Mouse (Mus musculus): ENCODE data around the gene Slc22a5.
"Not testable (repeated sequence)": the region's sequence is repeated elsewhere in the genome, so short reads cannot be mapped to it uniquely, and the experiment has no call there.

The Slc22a5 gene

DNA sequence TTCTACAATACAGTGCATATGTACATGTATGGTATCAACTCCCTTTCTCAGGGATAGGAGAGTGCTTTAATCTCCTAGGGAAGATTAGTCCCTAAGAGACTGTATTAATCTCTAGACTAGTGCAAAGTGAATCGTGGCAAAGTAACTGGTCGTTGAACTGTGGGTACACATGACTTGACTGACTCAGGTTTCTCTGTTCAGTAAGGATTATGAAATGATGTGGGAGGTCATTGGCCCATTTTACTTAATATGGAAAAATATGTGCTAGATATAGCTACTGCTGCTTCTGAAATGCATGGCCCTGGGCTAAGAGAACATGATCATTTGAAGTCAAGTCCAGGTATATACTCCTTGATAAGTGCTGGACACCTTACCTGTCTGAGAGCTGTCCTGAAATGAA is 8.2 kb downstream of the Slc22a5 start:
- DNase-seq, result no peak

DNA sequence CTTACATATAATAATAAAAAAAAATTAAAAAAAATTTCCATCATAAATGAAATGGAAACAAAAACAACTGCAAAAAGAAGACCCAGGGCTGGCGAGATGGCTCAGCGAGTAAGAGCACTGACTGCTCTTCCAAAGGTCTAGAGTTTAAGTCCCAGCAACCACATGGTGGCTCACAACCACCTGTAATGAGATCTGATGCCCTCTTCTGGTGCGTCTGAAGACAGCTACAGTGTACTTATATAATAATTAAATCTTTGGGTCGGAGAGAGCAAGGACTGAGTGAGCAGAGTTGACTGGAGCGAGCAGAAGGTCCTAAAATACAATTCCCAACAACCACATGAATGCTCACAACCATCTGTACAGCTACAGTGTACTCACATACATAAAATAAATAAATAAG is 13.4 kb downstream of the Slc22a5 start:
- DNase-seq, result not testable (repeated sequence)

DNA sequence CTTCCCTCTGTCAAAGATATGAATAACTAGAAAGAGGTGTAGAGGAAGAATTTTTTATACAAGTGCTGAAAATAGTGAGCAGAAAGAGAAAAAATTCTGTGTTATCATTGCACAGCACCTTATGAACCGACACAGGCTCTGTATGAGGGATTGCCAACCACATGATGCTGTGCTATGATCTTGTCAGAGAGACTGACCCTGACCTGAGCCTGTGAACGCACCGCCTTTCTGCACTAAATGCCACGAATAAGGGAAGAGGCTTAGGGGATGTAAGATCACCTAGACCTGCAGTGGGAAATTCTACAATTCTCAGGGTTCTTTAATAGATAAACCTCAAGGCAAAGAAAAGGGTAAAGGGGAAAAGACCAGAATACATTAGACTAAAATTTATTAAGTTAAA is 15.0 kb downstream of the Slc22a5 start:
- no peak for DNase-seq

DNA sequence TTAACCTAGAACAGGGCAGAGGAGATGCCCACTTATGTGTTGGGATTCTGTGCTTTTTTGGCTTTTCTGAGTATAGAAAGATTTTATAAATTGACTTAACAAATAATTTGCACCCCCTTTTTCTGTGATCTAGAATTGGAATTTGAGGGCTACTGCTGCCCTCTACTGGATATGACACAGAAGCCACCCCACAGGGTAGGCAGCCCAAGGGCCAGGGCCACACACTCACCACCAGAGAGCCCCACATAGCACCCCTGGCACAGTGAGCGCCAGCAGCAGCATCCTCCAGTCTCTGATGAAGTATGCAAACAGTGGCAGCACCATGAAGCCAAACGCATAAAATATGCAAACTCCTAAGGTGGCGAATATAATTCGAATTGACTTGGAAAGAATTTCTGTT is 16.8 kb downstream of the Slc22a5 start:
- DNase-seq, result no peak

DNA sequence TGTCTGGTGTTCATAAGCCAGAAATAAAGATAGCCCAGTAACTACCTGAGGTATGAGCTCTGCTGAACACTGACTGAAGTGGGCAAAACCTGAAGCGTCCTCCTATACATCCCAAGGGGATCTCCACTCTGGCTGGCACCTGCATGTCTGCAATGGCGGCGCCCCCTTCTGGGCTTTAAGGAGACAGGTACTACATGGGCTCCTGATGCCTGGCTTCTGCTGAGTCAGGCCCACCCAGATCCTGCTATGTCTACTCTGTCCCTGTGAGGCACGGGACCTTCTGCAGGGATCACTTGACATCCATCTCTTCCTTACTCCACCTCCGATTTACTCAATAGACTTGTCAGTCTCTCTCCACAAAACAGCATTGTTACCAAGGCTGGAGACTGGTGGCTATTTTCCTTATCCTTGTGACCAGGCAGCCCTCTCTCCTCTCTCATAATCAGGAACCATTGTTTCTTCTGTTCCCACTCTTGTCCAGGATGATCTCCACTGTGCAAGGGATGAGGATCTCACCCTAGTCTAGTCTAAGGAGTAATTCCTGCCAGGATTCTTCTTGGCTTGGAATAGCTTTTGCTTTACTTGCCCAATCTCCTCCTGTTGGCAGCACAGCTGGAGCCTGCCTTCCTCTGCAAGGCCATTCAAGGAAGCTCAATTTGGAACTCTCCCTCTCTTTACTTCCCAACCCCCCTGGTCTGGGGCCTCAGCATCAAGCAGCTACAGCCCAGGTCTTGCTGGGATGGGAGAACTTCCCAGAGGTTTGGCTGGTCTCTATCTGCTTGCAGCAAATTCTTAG is 17.4 kb downstream of the Slc22a5 start:
- DNase-seq, result peak; percentile 9

DNA sequence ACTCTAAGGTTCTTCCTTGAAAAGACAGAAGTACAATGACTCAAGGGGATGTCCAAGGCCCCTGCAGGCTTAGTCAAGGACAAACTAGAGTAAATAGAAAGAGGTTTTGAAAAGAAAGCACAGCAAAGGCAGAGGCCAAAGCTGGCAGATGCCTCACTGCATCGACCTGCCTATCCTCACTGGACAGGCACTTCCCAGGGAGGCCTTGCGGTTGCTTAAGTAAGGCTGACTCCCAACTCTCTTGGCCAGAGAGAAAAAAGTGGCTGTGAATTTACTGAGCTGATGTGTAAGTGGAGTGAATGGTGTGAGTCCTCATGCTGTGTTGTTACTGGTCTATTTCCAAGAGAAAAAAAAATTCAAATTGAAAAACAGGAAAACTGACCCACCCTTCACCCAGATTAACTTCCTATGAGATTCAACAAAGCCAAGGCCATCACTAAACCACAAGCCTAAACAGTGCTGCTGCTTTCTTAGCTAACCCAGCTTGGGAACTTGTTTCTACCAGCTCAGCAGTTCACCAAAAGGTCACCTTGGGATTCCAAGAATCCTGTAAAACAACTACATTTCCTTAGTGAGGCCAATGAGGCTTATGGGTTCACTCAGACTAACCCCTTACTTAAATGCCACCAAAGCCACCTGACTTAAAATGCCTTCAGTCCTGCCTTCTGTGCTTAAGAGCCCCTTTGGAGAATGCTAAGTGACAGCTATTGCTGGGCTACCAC is 19.5 kb downstream of the Slc22a5 start:
- no peak for DNase-seq

DNA sequence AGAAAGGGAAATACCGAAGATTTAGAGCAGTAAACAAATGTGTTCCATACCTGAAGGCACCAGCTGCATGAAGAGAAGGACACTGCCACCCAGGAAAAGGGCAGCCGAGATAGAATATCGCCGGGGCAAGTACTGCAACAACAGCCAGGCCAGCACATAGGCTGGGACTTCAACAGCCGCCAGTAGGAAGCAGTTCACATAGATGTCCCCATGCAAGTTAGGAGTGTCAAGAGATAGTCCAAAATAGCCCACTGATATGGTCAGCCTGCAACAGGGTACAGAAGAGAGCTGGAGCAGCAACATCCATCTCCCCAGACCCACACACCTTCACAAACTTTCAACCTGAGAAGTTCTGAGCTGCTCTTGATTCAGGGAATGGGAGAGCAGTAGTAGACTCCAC is 22.3 kb downstream of the Slc22a5 start:
- no peak for DNase-seq

DNA sequence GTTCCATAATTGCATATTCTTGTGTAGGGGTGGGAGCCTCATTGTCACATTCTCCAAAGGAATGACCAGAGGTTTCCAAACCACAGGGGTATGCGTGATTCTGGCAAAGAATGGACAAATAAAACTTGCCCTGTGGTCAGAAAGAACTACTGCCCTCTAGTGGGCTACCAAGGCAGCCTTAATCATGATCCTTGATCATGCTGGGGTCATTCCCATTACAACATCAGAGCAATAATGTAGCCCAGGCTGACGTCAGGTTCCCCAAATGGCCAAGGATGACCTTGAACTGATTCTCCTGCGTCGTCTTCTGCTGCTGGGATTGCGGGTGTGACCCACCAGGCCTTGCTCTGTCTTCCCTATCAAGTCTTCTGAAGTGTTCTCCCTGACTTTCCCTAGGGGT is 23.1 kb downstream of the Slc22a5 start:
- not testable (repeated sequence) for DNase-seq

DNA sequence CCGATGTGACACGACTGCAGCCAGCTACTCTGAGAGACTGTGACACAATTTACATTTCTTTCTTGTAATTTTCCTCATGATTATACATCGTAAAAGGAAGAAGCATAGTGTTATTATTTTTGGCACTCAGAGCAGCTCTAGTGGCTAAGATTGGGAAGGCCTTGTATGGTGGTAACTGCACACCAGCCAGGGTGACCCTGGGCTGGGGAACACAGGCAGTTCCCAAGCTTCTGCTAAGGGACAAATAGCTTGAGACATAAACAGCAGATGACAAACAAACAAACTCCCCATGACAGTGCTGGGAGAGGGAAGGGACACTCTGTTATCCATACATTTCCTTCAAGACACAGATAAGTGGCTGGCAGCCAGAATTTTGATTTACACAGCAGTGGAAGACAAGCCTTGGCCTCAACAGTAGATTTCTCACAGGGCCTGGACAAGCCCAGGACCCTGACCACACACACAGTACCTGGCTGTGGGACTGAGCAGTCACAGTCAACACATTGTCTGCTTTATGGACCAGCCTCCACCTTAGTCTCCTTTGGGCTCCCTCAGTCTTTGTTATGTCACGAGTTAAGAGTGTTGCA is 26.6 kb downstream of the Slc22a5 start:
- not testable (repeated sequence) for DNase-seq

DNA sequence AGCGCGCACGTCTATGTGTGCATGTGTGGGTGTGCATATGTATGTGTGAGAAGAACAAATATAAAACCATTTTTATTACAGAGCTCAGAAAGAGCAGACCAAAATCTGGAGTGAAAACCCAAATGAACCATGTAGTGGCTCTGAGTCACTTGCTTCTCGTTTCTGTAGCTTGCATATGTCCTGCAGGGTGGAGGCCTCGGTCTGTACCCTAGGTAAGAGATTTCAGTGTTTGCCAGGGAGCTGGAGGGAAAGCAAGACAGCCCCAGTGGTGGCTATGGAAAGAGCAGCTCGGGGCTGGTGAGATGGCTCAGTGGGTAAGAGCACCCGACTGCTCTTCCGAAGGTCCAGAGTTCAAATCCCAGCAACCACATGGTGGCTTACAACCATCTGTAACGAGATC is 30.5 kb downstream of the Slc22a5 start:
- DNase-seq, result not testable (repeated sequence)

DNA sequence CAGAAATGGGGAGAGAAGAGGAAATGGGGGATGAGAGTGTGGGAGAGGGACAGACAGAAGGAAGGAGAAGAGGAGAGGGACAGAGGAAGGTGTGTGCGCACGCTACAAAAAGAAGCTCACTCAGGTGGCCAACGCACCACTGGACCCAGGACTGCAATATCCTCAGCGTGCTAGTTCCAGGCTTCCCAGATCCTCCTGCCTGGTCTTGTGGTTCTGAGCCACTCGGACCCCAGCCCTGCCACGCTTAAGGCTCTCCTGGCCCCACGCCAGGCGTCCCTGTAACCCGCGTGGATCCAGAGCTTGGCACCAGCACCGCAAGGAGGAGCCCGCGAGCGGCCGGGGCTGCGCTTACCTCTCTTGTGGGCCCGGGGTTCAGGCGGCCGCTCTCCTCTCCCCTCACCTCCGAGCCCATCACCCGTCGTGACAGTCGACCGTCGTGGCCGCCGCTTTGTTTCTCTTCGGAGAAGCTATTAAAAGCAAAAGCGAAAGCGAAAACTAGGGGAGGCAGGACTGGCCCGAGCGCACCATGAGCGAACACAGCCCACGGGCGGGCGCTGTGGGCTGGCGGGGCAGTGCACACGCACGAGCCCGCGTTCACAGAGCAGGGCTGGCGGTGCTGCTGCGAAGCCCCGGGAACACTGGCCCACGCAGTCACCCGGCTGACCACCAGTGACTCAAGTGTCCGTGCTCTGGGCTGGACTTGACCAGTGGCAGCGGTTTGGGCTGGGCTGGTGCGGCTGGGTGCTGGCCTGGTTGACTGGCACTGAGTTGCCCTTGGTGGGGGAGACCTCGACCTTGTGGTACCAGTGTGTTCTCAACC is 32.5 kb downstream of the Slc22a5 start, which contains the start of gene Gm12216:
Gene Gm12216, minus strand, starts transcription at position 496 of the 820 bp plus-strand sequence.
- peak; percentile 19 for DNase-seq

DNA sequence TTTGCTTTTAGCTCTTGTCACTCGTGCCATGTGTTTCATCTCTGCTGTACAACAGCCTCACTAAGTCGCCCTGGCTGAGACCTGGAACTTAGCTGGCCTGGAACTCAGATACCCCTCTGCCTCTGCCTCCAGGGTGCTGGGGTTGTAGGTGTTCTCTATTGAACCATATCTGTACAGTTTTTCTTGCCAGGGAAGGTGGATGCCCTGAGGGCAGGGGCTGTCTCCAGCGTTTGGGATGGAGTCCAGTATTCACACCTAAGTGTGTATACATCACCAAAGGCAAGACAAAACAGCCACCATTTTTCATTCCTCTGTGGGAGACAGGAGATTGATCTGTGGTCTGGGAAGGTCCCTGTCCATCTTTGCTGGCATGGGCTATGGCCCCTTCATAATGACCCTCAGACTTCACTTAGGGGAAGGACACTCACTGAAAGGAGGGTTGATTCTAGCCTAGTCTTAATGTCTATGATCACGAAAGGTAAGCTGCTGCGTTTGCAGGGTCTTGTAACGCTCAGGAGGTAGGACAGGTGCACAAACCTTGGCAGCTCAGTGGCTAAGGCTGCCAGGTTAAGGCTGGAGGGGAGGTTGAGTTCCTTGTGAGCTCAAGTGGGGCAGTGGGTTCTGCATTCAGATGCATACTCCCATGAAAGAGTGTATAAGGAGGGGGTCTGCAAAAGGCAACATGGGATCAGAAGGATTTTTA is 33.3 kb downstream of the Slc22a5 start:
- DNase-seq, result no peak

DNA sequence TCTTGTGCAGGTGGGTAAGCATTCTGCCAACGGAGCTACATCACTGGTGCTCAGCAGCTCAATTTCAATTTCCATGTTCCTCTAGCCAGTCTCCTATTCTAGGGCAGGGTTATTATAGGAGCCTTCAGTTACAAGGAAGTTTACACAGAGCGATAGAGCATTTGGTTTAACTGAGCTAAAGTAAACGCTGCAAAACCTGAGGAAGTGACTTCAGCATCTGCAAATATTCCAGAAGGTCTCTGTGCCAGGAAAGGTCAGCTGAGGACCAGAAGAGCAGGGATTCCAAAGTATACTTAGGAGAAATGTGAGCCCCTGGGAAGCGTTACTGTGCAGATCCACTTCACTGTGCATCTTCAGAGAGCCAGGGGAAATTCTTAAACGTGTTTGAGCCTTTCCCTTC is 37.8 kb downstream of the Slc22a5 start:
- no peak for DNase-seq

DNA sequence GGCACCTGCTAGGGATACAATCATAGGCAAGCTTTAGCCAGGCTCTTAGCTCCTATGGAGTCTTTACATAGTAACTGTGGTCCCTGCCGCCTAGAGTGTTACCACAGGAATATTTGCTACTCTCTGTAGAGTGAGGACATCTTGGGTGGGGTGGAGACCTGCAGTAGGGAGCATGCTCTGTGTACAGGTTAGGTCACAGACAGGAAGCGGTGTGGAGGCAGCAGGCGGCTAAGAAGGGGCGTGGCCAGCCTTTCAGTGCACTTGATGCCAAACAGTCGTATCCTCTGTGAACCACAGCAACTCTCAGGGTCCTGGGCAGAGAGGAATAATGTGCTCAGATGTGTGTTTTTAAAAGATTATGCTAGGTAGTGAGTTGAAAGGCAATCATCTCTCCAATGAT is 39.7 kb downstream of the Slc22a5 start:
- peak; percentile 27 for DNase-seq

DNA sequence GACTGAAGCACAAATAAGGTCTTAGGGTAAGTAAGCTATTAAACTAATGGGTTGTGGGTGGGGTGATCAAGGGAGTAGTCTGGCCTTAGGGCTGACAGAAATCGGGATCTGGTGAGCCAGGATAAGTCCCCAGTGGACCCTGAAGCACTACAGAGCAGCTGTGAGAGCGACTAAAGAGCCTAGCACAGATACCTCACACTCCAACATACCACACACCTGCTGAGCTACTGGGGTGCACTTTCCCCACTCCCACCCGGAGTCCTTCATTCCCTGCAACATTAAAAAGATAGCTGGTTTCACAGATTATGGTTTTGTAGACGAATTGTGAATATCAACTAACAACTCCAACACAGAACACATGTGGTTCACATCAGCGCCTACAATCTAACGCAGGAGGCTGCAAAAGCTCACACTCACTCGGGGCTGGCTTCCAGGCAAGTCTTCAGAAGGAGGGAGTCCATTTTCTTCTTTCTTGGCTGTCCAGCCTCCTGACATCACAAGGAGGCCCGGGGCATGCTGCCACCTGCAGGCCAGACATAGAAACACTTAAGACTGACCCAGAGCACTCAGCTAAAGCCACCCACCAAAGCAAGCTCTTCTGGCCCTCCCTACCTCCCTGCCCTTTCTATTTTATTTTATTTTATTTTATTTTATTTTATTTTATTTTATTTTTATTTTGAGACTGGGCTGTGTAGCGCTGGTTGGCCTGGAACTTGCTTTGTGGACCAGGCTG is 41.7 kb downstream of the Slc22a5 start:
- DNase-seq, result peak; percentile 73

DNA sequence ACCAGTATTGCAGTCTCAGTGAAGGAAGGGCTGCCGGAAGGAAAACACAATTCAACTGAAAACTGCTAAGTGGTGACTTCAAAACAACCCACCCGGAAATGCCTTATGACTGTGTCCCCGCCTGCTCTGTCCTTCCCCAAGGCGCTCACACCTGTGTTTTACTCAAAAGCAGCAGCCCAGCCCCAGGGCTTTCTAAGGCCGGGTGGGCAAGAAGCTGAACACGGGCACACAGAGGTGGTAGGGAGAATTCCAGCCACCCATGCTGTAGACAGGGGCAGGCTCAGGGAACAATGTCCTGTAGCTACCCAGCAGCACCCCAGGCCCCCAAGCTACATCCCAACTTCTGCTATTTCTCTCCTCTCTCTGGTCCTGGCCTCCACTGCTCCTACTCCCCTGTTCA is 45.8 kb downstream of the Slc22a5 start:
- no peak for DNase-seq

DNA sequence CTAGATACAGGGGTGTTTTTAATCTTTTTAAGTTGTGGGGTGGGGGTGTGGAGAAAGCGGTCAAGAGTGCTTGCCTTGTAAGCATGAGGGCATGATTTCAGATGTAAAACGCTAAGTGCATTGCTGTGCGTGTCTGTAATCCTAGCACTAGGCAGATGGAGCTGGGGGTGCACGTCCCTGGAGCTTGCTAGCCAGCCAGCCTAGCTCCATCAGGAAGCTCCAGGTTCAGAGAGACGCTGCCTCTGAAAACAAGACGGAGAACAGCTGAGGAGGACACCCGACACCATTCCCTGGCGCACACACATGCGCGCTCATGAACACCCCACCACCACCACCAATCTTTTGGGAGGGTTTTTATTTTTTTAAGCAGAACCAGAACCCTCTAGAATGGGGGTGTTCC is 48.4 kb downstream of the Slc22a5 start:
- DNase-seq, result no peak

DNA sequence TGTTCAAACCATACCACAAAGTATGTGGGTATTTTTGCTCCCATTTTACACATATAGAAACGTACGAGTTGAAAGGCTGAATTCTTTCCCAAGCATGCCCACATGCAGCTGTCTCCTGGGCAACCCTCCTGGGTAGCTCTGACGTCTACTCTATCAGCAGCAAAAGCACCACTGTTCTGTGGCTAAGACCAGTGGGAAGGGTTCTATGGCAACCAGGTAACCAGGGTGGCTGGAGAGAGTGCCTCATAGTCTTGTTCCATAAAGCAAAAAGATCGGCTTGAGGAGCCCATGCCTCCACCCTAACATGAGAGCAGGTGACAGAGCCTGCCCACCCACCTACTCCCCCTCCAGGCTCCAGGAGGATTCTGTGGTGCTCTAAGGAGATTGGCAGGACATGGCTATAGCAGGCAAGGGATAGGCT is 49.3 kb downstream of the Slc22a5 start:
- DNase-seq, result no peak

DNA sequence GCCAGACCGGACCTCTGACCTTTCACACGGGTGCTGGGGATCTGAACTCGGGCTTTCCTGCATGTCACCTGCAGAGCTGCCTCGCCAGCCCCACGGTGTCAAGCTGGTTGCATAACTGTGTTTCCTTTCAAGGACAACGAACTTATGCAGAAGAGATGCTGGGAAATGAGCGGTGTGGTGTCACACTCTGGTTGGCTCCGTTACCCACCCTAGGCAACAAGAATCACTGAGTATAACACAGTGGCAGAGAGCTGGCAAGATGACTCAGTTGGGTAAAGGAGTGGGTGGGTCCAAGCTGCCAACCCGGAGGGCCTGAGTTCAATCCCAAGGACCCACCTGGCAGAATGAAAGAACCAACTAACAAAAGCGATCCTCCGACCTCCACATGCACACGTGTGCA is 49.9 kb downstream of the Slc22a5 start:
- DNase-seq, result no peak

DNA sequence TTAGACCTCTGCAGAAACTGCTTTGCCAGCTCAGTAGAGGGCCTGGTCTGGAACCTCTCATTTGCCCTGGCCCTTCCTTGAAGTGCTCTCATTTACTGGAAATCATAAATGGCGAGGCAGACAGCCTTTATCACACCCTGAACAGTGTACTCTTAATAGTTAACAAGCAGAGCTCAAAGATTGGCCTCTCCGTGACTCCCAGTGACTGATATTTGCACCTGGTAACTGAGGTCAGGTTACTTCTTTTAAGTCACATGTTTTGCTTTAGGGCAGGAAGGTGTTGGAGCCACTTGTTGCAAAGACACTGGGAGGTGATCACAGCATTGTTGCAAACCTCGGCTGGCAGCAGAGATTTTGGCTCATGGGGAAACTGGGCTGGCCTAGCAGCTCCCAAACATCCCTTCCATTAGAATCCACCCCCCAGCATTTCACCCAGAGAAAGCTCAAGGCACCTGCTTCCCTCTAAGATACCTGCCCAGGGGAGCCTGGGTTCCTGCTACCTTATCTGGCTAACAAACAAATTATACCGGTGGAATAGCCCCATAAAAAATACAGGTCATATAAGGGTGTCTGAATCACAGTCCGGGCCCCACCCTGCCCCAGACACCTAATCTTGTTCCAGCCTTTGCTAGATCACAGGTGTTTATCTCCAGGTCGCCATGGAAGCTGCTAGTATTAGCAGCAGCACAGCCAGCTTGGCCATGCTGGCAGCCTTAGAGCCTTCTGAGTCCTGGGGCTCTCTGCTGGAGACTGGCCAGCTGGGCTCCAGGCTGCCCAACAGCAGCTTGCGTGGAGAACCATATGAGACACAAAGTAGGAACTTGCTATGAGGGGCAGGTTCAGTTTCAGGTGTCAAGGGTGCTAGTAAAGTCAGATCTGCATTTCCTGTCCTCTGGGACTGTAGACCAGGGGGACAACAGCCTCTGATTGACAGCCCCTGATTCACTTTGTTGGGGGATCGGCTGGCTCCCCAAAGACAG is 51.5 kb downstream of the Slc22a5 start:
- DNase-seq, result no peak
